Mouse (Mus musculus): Measurements from ENCODE around the gene Clvs2. TPM values are rescaled to one million over a fixed set of nuclear protein-coding genes. Genes with fewer than 3 reads are reported as not detected.

Gene Clvs2
- total RNA-seq, 1 experiment: 1.7 TPM

- TF ChIP-seq CHD2 (IDR thresholded peaks at IDR 0.05; ENCODE audit: low read depth, low read length) (no peak), MAFK (IDR thresholded peaks at IDR 0.05; ENCODE audit: insufficient read depth, low read depth, low read length) (no peak), ZNF384 (IDR thresholded peaks at IDR 0.05; ENCODE audit: low read depth, low read length) (no peak), ZC3H11A (IDR thresholded peaks at IDR 0.05; ENCODE audit: borderline replicate concordance, low read depth, low read length) (no peak), HCFC1 (IDR thresholded peaks at IDR 0.05; ENCODE audit: borderline replicate concordance, insufficient read depth, low read length) (no peak)
- H3K4me3 ChIP-seq (ENCODE audit: insufficient read depth in 1 of 2, low read depth in 1 of 2, low read length in 2 of 2, poor library complexity in 1 of 2, severe bottlenecking in 1 of 2): no peak overlapping the region
- H3K9ac ChIP-seq (ENCODE audit: insufficient read depth, low read depth, low read length, poor library complexity, severe bottlenecking): no peak overlapping the region
- no peaks in the 10 kb centered on the region for H3K9me3 ChIP-seq (ENCODE audit: control insufficient read depth, insufficient read depth, low read depth, low read length)
- H3K36me3 ChIP-seq (ENCODE audit: control insufficient read depth, insufficient read depth, low read length, poor library complexity, severe bottlenecking): no peaks in the 10 kb centered on the region
- no peak for DNase-seq (ENCODE audit: low read depth, low spot score)
- no peaks in the 10 kb centered on the region for H3K4me1 ChIP-seq (ENCODE audit: control insufficient read depth in 2 of 2, insufficient read depth in 2 of 2, low read length in 2 of 2, poor library complexity in 1 of 2)
- in situ Hi-C loops (cut with MboI; ENCODE audit: low sequenced_read_pairs in 2 of 2, unreplicated experiment in 2 of 2): no loop called here
- H3K27ac ChIP-seq (ENCODE audit: insufficient read depth, low read depth, low read length, poor library complexity, severe bottlenecking): no peak overlapping the region
These were observed 8.4 kb downstream of the Clvs2 start for GRCm38 (mm10) chr10:33616207-33616606.

- Histone ChIP-seq H3K4me1 (ENCODE audit: control insufficient read depth in 2 of 2, insufficient read depth in 2 of 2, low read length in 2 of 2, poor library complexity in 1 of 2) (no peaks in the 10 kb centered on the region), H3K27ac (ENCODE audit: insufficient read depth, low read depth, low read length, poor library complexity, severe bottlenecking) (no peak overlapping the region), H3K4me3 (ENCODE audit: insufficient read depth in 1 of 2, low read depth in 1 of 2, low read length in 2 of 2, poor library complexity in 1 of 2, severe bottlenecking in 1 of 2) (no peak overlapping the region), H3K9me3 (ENCODE audit: control insufficient read depth, insufficient read depth, low read depth, low read length) (no peaks in the 10 kb centered on the region), H3K36me3 (ENCODE audit: control insufficient read depth, insufficient read depth, low read length, poor library complexity, severe bottlenecking) (no peaks in the 10 kb centered on the region), H3K9ac (ENCODE audit: insufficient read depth, low read depth, low read length, poor library complexity, severe bottlenecking) (no peak overlapping the region)
- no peak for DNase-seq (ENCODE audit: low read depth, low spot score)
- in situ Hi-C loops (cut with MboI; ENCODE audit: low sequenced_read_pairs in 2 of 2, unreplicated experiment in 2 of 2): no loop called here
- no peak for TF ChIP-seq ZC3H11A (IDR thresholded peaks at IDR 0.05; ENCODE audit: borderline replicate concordance, low read depth, low read length)
- TF ChIP-seq MAFK (IDR thresholded peaks at IDR 0.05; ENCODE audit: insufficient read depth, low read depth, low read length): no peak
- TF ChIP-seq ZNF384 (IDR thresholded peaks at IDR 0.05; ENCODE audit: low read depth, low read length): no peak
- no peak for TF ChIP-seq HCFC1 (IDR thresholded peaks at IDR 0.05; ENCODE audit: borderline replicate concordance, insufficient read depth, low read length)
- no peak for TF ChIP-seq CHD2 (IDR thresholded peaks at IDR 0.05; ENCODE audit: low read depth, low read length)
These were observed 11.4 kb downstream of the Clvs2 start for GRCm38 (mm10) chr10:33613197-33613596.

GRCm38 (mm10) chr10:33592732-33593131 is 31.8 kb downstream of the Clvs2 start:
- Histone ChIP-seq H3K27ac (ENCODE audit: insufficient read depth, low read depth, low read length, poor library complexity, severe bottlenecking) (no peak overlapping the region), H3K36me3 (ENCODE audit: control insufficient read depth, insufficient read depth, low read length, poor library complexity, severe bottlenecking) (no peaks in the 10 kb centered on the region), H3K9me3 (ENCODE audit: control insufficient read depth, insufficient read depth, low read depth, low read length) (no peaks in the 10 kb centered on the region), H3K4me3 (ENCODE audit: insufficient read depth in 1 of 2, low read depth in 1 of 2, low read length in 2 of 2, poor library complexity in 1 of 2, severe bottlenecking in 1 of 2) (no peak overlapping the region), H3K9ac (ENCODE audit: insufficient read depth, low read depth, low read length, poor library complexity, severe bottlenecking) (no peak overlapping the region), H3K4me1 (ENCODE audit: control insufficient read depth in 2 of 2, insufficient read depth in 2 of 2, low read length in 2 of 2, poor library complexity in 1 of 2) (no peaks in the 10 kb centered on the region)
- no peak for DNase-seq (ENCODE audit: low read depth, low spot score)
- in situ Hi-C loops (cut with MboI; ENCODE audit: low sequenced_read_pairs in 2 of 2, unreplicated experiment in 2 of 2): no loop called here
- TF ChIP-seq HCFC1 (IDR thresholded peaks at IDR 0.05; ENCODE audit: borderline replicate concordance, insufficient read depth, low read length) (no peak), CHD2 (IDR thresholded peaks at IDR 0.05; ENCODE audit: low read depth, low read length) (no peak), MAFK (IDR thresholded peaks at IDR 0.05; ENCODE audit: insufficient read depth, low read depth, low read length) (no peak), ZC3H11A (IDR thresholded peaks at IDR 0.05; ENCODE audit: borderline replicate concordance, low read depth, low read length) (no peak), ZNF384 (IDR thresholded peaks at IDR 0.05; ENCODE audit: low read depth, low read length) (no peak)

- in situ Hi-C loops (cut with MboI; ENCODE audit: low sequenced_read_pairs in 2 of 2, unreplicated experiment in 2 of 2): no loop called here
- H3K9ac ChIP-seq (ENCODE audit: insufficient read depth, low read depth, low read length, poor library complexity, severe bottlenecking): no peak overlapping the region
- no peaks in the 10 kb centered on the region for H3K9me3 ChIP-seq (ENCODE audit: control insufficient read depth, insufficient read depth, low read depth, low read length)
- no peaks in the 10 kb centered on the region for H3K4me1 ChIP-seq (ENCODE audit: control insufficient read depth in 2 of 2, insufficient read depth in 2 of 2, low read length in 2 of 2, poor library complexity in 1 of 2)
- TF ChIP-seq MAFK (IDR thresholded peaks at IDR 0.05; ENCODE audit: insufficient read depth, low read depth, low read length) (no peak), ZNF384 (IDR thresholded peaks at IDR 0.05; ENCODE audit: low read depth, low read length) (no peak)
- no peak overlapping the region for H3K27ac ChIP-seq (ENCODE audit: insufficient read depth, low read depth, low read length, poor library complexity, severe bottlenecking)
- DNase-seq (ENCODE audit: low read depth, low spot score): no peak
- no peaks in the 10 kb centered on the region for H3K36me3 ChIP-seq (ENCODE audit: control insufficient read depth, insufficient read depth, low read length, poor library complexity, severe bottlenecking)
- no peak overlapping the region for H3K4me3 ChIP-seq (ENCODE audit: insufficient read depth in 1 of 2, low read depth in 1 of 2, low read length in 2 of 2, poor library complexity in 1 of 2, severe bottlenecking in 1 of 2)
These were observed 35.8 kb downstream of the Clvs2 start for GRCm38 (mm10) chr10:33588800-33589199.

GRCm38 (mm10) chr10:33587118-33587517 is 37.5 kb downstream of the Clvs2 start:
- in situ Hi-C loops (cut with MboI; ENCODE audit: low sequenced_read_pairs in 2 of 2, unreplicated experiment in 2 of 2): no loop called here
- no peak for DNase-seq (ENCODE audit: low read depth, low spot score)
- Histone ChIP-seq H3K36me3 (ENCODE audit: control insufficient read depth, insufficient read depth, low read length, poor library complexity, severe bottlenecking) (no peaks in the 10 kb centered on the region), H3K9ac (ENCODE audit: insufficient read depth, low read depth, low read length, poor library complexity, severe bottlenecking) (no peak overlapping the region), H3K4me3 (ENCODE audit: insufficient read depth in 1 of 2, low read depth in 1 of 2, low read length in 2 of 2, poor library complexity in 1 of 2, severe bottlenecking in 1 of 2) (no peak overlapping the region), H3K4me1 (ENCODE audit: control insufficient read depth in 2 of 2, insufficient read depth in 2 of 2, low read length in 2 of 2, poor library complexity in 1 of 2) (no peaks in the 10 kb centered on the region), H3K27ac (ENCODE audit: insufficient read depth, low read depth, low read length, poor library complexity, severe bottlenecking) (no peak overlapping the region), H3K9me3 (ENCODE audit: control insufficient read depth, insufficient read depth, low read depth, low read length) (no peaks in the 10 kb centered on the region)
- TF ChIP-seq ZNF384 (IDR thresholded peaks at IDR 0.05; ENCODE audit: low read depth, low read length) (no peak), MAFK (IDR thresholded peaks at IDR 0.05; ENCODE audit: insufficient read depth, low read depth, low read length) (no peak), HCFC1 (IDR thresholded peaks at IDR 0.05; ENCODE audit: borderline replicate concordance, insufficient read depth, low read length) (no peak), CHD2 (IDR thresholded peaks at IDR 0.05; ENCODE audit: low read depth, low read length) (no peak), ZC3H11A (IDR thresholded peaks at IDR 0.05; ENCODE audit: borderline replicate concordance, low read depth, low read length) (no peak)
